Mouse (Mus musculus) liver, embryonic 14.5 days (tissue): ENCODE measurements around the gene Rassf7. TPM values are rescaled to one million over a fixed set of nuclear protein-coding genes. Genes with fewer than 3 reads are reported as not detected.

ENCODE experiments used
- ATAC-seq: fragments of 200-750 bp; cut with Nextera tagmentation; 2 replicates; pipeline ENCODE4 v1.8.0; 2017; ENCODE audit warnings: moderate number of reproducible peaks, mild to moderate bottlenecking, moderate library complexity; ENCODE audit not compliant: insufficient read depth
- DNase-seq, 3 experiments: peaks; one replicate each; pipeline ENCODE4 v3.0.0-alpha.2; 2012 to 2013; ENCODE audit warnings: low read depth in 3 of 3, low spot score in 3 of 3
- H3K27ac ChIP-seq: fragments of 300-500 bp; sonication (generic); 2 replicates; pipeline ENCODE4 v1.5.1; 2014; ENCODE audit warnings: moderate library complexity, mild to moderate bottlenecking, control low read depth, inconsistent platforms
- H3K27me3 ChIP-seq: fragments of 300-500 bp; sonication (generic); 2 replicates; pipeline ENCODE4 v1.6.1; 2014; ENCODE audit warnings: mild to moderate bottlenecking, low read length, moderate library complexity; ENCODE audit not compliant: control insufficient read depth, insufficient read depth
- H3K36me3 ChIP-seq: fragments of 300-500 bp; sonication (generic); replicated peaks from 2 replicates; pipeline ENCODE4 v1.6.1; 2014; ENCODE audit warnings: low read depth; ENCODE audit not compliant: control insufficient read depth, insufficient read depth
- H3K4me1 ChIP-seq, 2 experiments: fragments of 200-500 bp in 1 of 2; fragments of 300-500 bp in 1 of 2; sonication (generic) in 1 of 2; replicated peaks; 2 replicates each; pipeline ENCODE4 v1.6.1; 2012 to 2014; ENCODE audit warnings: antibody characterized with exemption in 1 of 2, inconsistent platforms in 1 of 2, low read length in 1 of 2; ENCODE audit not compliant: control insufficient read depth in 2 of 2, insufficient read depth in 2 of 2
- H3K4me2 ChIP-seq: fragments of 300-500 bp; sonication (generic); 2 replicates; pipeline ENCODE4 v1.6.1; 2014; ENCODE audit warnings: low read depth, mild to moderate bottlenecking, control low read depth, moderate library complexity
- H3K4me3 ChIP-seq, 2 experiments: fragments of 200-500 bp in 1 of 2; fragments of 300-500 bp in 1 of 2; sonication (generic) in 1 of 2; 2 replicates each; pipeline ENCODE4 v1.5.1; 2012 to 2014; ENCODE audit warnings: low read depth in 2 of 2, low read length in 2 of 2, mild to moderate bottlenecking in 2 of 2, control low read depth in 1 of 2, inconsistent platforms in 1 of 2, moderate library complexity in 1 of 2; ENCODE audit not compliant: insufficient read depth in 1 of 2
- H3K9ac ChIP-seq: fragments of 300-500 bp; sonication (generic); replicated peaks from 2 replicates; pipeline ENCODE4 v1.6.1; 2014; ENCODE audit warnings: mild to moderate bottlenecking, control low read depth, moderate library complexity
- H3K9me3 ChIP-seq: fragments of 300-500 bp; sonication (generic); 2 replicates; pipeline ENCODE4 v1.6.1; 2016; ENCODE audit warnings: low read length, mixed read lengths; ENCODE audit not compliant: control insufficient read depth
- CTCF ChIP-seq: IDR thresholded peaks from 2 replicates; pipeline ENCODE4 v1.5.1; 2016; ENCODE audit warnings: antibody characterized with exemption, low read depth, control low read depth
- EP300 ChIP-seq: IDR thresholded peaks from 2 replicates; pipeline ENCODE4 v1.6.1; 2016; ENCODE audit warnings: antibody characterized with exemption, low read depth
- WGBS: fragments of 180-500 bp; shearing (Covaris S2); extraction: QIAGEN DNeasy Blood & Tissue Kit; methylation state at CpG from one replicate; pipeline ENCODE4 v1.1.7; 2014; ENCODE audit not compliant: insufficient replicate concordance; 5-methylcytosine and 5-hydroxymethylcytosine counted together
- polyA plus RNA-seq, 2 experiments: library from polyadenylated mRNA; depleted of rRNA in 1 of 2; stranded (reverse) in 1 of 2; unstranded in 1 of 2; fragments of >200 nt; fragmentation: Nextera tagmentation in 1 of 2; extraction: Ambion mirVana in 1 of 2; gene quantifications; 2 replicates each; pipeline versions ENCODE4 v1.2.1 to v1.2.3; 2012 to 2014

Gene Rassf7
- polyA plus RNA-seq, 2 experiments = 16.8 to 21.6 TPM

DNA sequence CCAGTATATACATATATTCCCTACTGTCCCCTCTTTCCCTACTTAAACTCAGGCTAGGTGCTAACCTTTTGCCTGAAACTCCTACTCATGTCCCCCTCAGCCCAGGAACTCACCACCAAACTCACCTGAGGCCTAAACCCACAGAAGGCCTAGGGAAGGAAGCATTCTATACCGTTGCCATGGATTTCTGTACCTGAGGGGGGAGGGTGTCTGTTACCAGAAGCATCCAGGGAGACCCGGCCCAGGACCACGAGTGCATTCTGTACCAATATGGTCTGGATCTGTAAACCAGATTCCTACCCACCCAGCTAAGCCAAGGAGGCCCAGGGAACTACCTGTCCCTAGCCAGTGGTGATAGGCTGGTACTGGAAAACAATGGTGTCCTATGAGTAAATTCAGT, 1.4 kb upstream of the Rassf7 start:
- H3K27me3 ChIP-seq = no peaks in the 10 kb centered on the region
- no peak overlapping the region for H3K4me3 ChIP-seq
- no peak overlapping the region for H3K4me2 ChIP-seq
- no peak for ATAC-seq
- H3K27ac ChIP-seq = peak overlapping the region; percentile 38
- no peak for TF ChIP-seq EP300
- H3K4me1 ChIP-seq = peaks cover 31 to 51% of the 10 kb centered on the region in 2 experiments
- 67% methylated on average over 3 of the region's 3 CpGs for WGBS
- H3K9ac ChIP-seq = no peak overlapping the region
- no peaks in the 10 kb centered on the region for H3K9me3 ChIP-seq
- H3K36me3 ChIP-seq = peaks cover under 1% of the 10 kb centered on the region; the same call in 1 of the 2 replicates
- no peak for DNase-seq

DNA sequence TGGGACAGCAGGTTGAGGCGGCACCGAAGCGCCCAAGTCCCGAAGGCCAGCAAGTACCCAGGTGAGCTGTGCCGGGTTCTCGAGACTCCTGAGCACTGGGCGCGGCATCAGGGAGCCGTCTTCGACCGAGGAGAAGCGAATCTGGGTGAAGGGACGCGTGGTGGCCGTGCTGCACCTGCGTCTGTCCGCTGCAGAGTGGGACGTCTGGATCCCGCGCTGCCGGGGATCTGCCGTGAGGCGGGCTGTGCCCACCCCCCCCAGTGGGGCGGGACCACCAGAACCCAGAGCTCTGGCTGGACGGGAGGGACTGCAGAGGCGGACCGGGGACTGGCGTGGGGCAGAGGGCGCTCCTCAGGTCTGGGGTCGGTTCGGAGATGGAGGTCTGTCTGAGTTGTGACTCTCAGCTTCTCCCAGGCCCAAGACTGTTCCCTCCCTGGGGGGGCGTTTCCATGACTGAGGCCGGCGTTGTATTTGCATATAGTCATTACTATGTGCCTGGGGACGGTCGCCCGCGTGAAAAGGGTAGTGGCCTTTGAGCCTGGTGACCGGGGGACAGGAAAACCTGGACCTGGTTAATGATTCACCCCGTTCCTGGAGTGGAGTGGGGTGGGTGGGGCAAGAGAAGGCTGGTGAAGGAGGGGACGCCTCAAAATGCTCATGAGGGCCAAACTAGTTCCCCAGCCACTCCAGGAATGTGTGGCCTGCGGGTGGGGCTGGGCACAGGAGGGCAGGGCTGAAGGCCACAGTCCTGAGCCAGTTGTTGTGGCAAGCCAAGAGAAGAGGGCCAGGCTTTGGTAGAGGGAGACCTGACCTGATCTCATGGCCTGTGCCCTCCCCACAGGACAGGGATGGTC, 447 bp downstream of the Rassf7 start:
- Histone ChIP-seq H3K4me3 (peak overlapping the region; percentile 60 to 63), H3K9ac (peak overlapping the region; percentile 64), H3K4me1 (peaks cover 18 to 49% of the 10 kb centered on the region in 2 experiments), H3K27me3 (no peaks in the 10 kb centered on the region), H3K27ac (peak overlapping the region; percentile 48), H3K4me2 (peak overlapping the region; percentile 74), H3K36me3 (peaks cover 6% of the 10 kb centered on the region; the same call in 1 of the 2 replicates), H3K9me3 (no peaks in the 10 kb centered on the region)
- WGBS = 2% methylated on average over 42 of the region's 42 CpGs
- TF ChIP-seq EP300 = no peak
- ATAC-seq (peak; percentile 51), DNase-seq (peak in 2 of 3 experiments; percentile 49 to 55)

DNA sequence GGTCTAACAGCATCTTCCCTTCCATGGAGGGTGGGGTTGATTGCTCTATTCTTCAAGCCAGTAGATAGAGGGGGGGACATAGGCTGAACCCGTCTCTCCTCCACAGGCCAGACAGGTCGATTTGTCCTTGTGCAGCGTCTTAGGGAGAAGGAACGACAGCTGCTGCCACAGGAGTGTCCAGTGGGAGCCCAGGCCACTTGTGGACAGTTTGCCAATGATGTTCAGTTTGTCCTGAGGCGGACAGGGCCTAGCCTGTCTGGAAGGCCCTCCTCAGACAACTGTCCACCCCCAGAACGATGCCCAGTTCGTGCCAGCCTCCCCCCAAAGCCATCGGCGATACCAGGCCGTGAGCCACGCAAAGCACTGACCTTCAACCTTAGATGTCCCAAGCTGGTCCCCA, 1.2 kb downstream of the Rassf7 start:
- TF ChIP-seq EP300 = no peak
- TF ChIP-seq CTCF = no peak
- Histone ChIP-seq H3K27ac (no peak overlapping the region), H3K4me3 (peak overlapping the region; percentile 60 to 63), H3K9me3 (no peaks in the 10 kb centered on the region), H3K4me2 (peak overlapping the region; percentile 74), H3K36me3 (peaks cover 6% of the 10 kb centered on the region; the same call in 1 of the 2 replicates), H3K9ac (no peak overlapping the region), H3K4me1 (peaks cover 20 to 51% of the 10 kb centered on the region in 2 experiments), H3K27me3 (no peaks in the 10 kb centered on the region)
- ATAC-seq (no peak), DNase-seq (no peak)
- 82% methylated on average over 11 of the region's 11 CpGs for WGBS

DNA sequence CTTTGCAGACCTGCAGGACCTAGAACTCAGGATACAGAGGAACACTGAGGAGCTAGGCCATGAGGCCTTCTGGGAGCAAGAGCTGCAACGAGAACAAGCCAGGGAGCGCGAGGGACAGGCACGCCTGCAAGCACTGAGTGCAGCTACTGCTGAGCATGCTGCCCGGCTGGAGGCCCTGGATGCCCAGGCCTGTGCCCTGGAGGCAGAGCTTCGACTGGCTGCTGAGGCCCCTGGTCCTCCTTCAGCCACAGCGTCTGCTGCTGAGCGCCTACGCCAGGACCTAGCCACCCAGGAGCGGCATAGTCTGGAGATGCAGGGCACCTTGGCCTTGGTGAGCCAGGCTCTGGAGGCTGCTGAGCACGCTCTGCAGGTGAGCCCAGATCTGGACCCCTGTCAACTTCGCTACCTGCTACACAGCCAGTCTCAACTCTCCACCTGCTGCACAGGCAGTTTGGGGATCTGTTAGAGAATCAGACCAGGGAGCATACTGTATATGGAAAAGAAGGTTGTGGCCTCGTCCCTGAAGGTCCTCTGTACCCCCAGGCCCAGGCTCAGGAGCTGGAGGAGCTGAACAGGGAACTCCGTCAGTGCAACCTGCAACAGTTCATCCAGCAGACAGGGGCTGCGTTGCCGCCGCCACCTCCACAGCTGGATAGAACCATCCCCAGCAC, 1.8 kb downstream of the Rassf7 start:
- no peak overlapping the region for H3K27ac ChIP-seq
- H3K9ac ChIP-seq = no peak overlapping the region
- H3K9me3 ChIP-seq = no peaks in the 10 kb centered on the region
- H3K4me1 ChIP-seq = peaks cover 26 to 54% of the 10 kb centered on the region in 2 experiments
- TF ChIP-seq CTCF (no peak), EP300 (no peak)
- H3K27me3 ChIP-seq = no peaks in the 10 kb centered on the region
- peak overlapping the region in 1 of 2 experiments; percentile 63; a peak in 1 of 4 replicates for H3K4me3 ChIP-seq
- 91% methylated on average over 17 of the region's 17 CpGs for WGBS
- peak overlapping the region; percentile 74 for H3K4me2 ChIP-seq
- peaks cover 6% of the 10 kb centered on the region; the same call in 1 of the 2 replicates for H3K36me3 ChIP-seq
- ATAC-seq (no peak), DNase-seq (no peak)

DNA sequence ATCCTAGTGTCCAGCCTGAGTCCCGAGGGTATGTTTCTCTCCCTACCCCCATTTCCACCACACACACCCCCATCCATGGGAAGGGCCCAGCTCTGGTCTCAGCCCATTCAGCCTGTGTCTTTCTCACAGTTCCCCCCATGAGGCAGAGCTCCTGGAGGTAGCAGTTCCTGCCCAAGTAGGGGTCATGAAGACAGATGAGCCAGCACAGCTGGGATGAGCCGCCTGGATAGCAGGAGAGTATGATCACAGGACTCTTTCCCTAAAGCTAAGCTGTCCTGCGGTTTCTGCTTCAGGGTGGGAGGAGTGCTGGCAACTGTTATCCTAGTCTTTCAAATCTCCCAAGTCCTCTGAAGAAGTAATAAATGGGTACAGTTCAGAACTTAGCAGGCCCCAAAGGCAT, 2.5 kb downstream of the Rassf7 start:
- H3K27ac ChIP-seq = no peak overlapping the region; the same call in 1 of the 2 replicates
- H3K4me3 ChIP-seq = no peak overlapping the region
- no peak overlapping the region for H3K4me2 ChIP-seq
- no peak for ATAC-seq
- H3K4me1 ChIP-seq = peaks cover 30 to 54% of the 10 kb centered on the region in 2 experiments
- DNase-seq = no peak
- TF ChIP-seq EP300 (no peak), CTCF (no peak)
- WGBS = 79% methylated on average over 3 of the region's 3 CpGs
- H3K27me3 ChIP-seq = no peaks in the 10 kb centered on the region
- peaks cover 6% of the 10 kb centered on the region; the same call in 1 of the 2 replicates for H3K36me3 ChIP-seq
- no peaks in the 10 kb centered on the region for H3K9me3 ChIP-seq
- H3K9ac ChIP-seq = no peak overlapping the region
